Mouse (Mus musculus): Measurements from ENCODE around the gene Krt82.

DNA sequence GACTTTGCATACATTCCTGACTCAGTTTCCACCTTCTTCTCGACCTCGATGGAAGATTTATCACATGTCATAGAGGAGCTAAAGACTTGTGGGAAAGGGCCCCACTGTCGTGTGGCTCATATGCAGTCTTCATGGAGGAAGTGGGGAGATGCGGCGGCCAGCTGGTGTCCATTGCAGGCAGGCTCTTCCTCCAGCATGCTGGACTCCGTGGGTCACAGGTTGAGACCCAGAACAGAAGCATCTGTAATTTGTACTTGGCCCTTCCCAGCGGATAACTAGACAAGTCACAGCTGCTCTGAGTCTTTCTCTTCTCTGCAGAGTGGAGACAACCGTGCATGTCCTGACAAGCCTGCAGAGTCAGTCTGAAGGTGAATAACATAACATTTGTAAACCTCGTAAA is 42.2 kb downstream of the Krt82 start:
- no peak for TF ChIP-seq POLR2A (IDR thresholded peaks at IDR 0.05; ENCODE audit: insufficient read depth, low read depth, low read length)
- TF ChIP-seq CTCF (IDR thresholded peaks at IDR 0.05), result no peak
- no peak for TF ChIP-seq EP300 (IDR thresholded peaks at IDR 0.05; ENCODE audit: insufficient read depth, low read depth, low read length)
